ENCODE assay signal across 25 mouse cellular contexts in genomic region chr9:96143633-96144032, GRCm38 (mm10).
"Had no signal": no experiment of that assay in that cellular context is flagged by ENCODE, and none has a peak within 500 bp of the region (broad histone marks: within the 10 kb centered on the region; RNA-seq: fewer than 3 reads in every experiment).

No protein-coding gene starts in this region.

- H3K4me2 ChIP-seq: heart, embryonic 11.5 days; heart, embryonic 13.5 days; heart, embryonic 15.5 days; hindbrain, embryonic 13.5 days; hindbrain, embryonic 15.5 days; kidney, embryonic 15.5 days; limb, embryonic 13.5 days; limb, embryonic 15.5 days; liver, embryonic 12.5 days had no signal

- ATAC-seq: hindbrain, postnatal 0 days; intestine, embryonic 16.5 days; liver, embryonic 12.5 days had no signal

- H3K4me3 ChIP-seq: gastrocnemius, adult 2 months; heart, embryonic 13.5 days; heart, embryonic 15.5 days; hindbrain, embryonic 13.5 days; hindbrain, embryonic 15.5 days; kidney, embryonic 15.5 days; layer of hippocampus, adult 2 months; limb, embryonic 13.5 days; limb, embryonic 15.5 days; liver, embryonic 12.5 days had no signal

- DNase-seq: gastrocnemius, adult 2 months; gastrocnemius, postnatal 10 days; gastrocnemius, postnatal 25 days; heart, adult 18-20 months; heart, postnatal 14 days; heart, postnatal 36 days; kidney, adult 11 months; kidney, adult 2 months; kidney, adult 9 months; kidney, postnatal 14 days; kidney, postnatal 36 days; layer of hippocampus, adult 9-11 months; layer of hippocampus, postnatal 36 days had no signal

- H3K27me3 ChIP-seq: heart, embryonic 13.5 days; heart, embryonic 15.5 days; hindbrain, embryonic 13.5 days; hindbrain, embryonic 15.5 days; kidney, embryonic 15.5 days; limb, embryonic 13.5 days; limb, embryonic 15.5 days; liver, embryonic 12.5 days had no signal

- H3K36me3 ChIP-seq: liver, embryonic 12.5 days had no signal
